Mouse (Mus musculus): ENCODE measurements at regions not wholly inside any gene's neighbourhood (a gene's known extent, or its start where the extent isn't known, plus 50 kb on each side); places are given as distances from the start of the nearest gene placed in this dataset.

- no peak for DNase-seq (ENCODE audit: low spot score in 2 of 2)
These were observed 236.0 kb downstream of the Gm11011 start for GRCm38 (mm10) chr2:169351547-169351946.

GRCm38 (mm10) chr2:169346107-169346506 is 241.4 kb downstream of the Gm11011 start:
- DNase-seq (ENCODE audit: low spot score in 2 of 2): no peak

GRCm38 (mm10) chr2:169319521-169319920 is 268.0 kb downstream of the Gm11011 start:
- DNase-seq (ENCODE audit: low spot score in 2 of 2): no peak

- no peak for DNase-seq (ENCODE audit: low spot score in 2 of 2)
These were observed 273.1 kb downstream of the Gm11011 start for GRCm38 (mm10) chr2:169314396-169314930.

GRCm38 (mm10) chr2:169311821-169312220 is 275.7 kb downstream of the Gm11011 start:
- no peak for DNase-seq (ENCODE audit: low spot score in 2 of 2)

GRCm38 (mm10) chr2:169311356-169311755 is 276.2 kb downstream of the Gm11011 start:
- DNase-seq (ENCODE audit: low spot score in 2 of 2): no peak

- no peak for DNase-seq (ENCODE audit: low spot score in 2 of 2)
These were observed 283.2 kb downstream of the Gm11011 start for GRCm38 (mm10) chr2:169304360-169304759.

- no peak for DNase-seq (ENCODE audit: low spot score in 2 of 2)
These were observed 286.6 kb downstream of the Gm11011 start for GRCm38 (mm10) chr2:169300966-169301365.

- DNase-seq (ENCODE audit: low spot score in 2 of 2): no peak
These were observed 287.1 kb downstream of the Gm11011 start for GRCm38 (mm10) chr2:169300411-169300810.

GRCm38 (mm10) chr2:169297841-169298627 is 289.5 kb downstream of the Gm11011 start:
- no peak for DNase-seq (ENCODE audit: low spot score in 2 of 2)

- no peak for DNase-seq (ENCODE audit: low spot score in 2 of 2)
These were observed 290.3 kb downstream of the Gm11011 start for GRCm38 (mm10) chr2:169297226-169297625.

- no peak for DNase-seq (ENCODE audit: low spot score in 2 of 2)
These were observed 294.2 kb downstream of the Gm11011 start for GRCm38 (mm10) chr2:169293351-169293750.

GRCm38 (mm10) chr2:169288891-169289605 is 298.5 kb downstream of the Gm11011 start:
- DNase-seq (ENCODE audit: low spot score in 2 of 2): no peak

- no peak for DNase-seq (ENCODE audit: low spot score in 2 of 2)
These were observed 300.8 kb downstream of the Gm11011 start for GRCm38 (mm10) chr2:169286701-169287100.

- DNase-seq (ENCODE audit: low spot score in 2 of 2): no peak
These were observed 304.9 kb downstream of the Gm11011 start for GRCm38 (mm10) chr2:169282508-169283117.

GRCm38 (mm10) chr2:169275371-169275770 is 312.2 kb downstream of the Gm11011 start:
- no peak for DNase-seq (ENCODE audit: low spot score in 2 of 2)

GRCm38 (mm10) chr2:169274101-169274500 is 313.4 kb downstream of the Gm11011 start:
- DNase-seq (ENCODE audit: low spot score in 2 of 2): no peak

GRCm38 (mm10) chr2:169272622-169273021 is 314.9 kb downstream of the Gm11011 start:
- no peak for DNase-seq (ENCODE audit: low spot score in 2 of 2)

- no peak for DNase-seq (ENCODE audit: low spot score in 2 of 2)
These were observed 315.5 kb downstream of the Gm11011 start for GRCm38 (mm10) chr2:169272018-169272417.

GRCm38 (mm10) chr2:169260636-169261035 is 305.2 kb upstream of the Zfp64 start:
- no peak for DNase-seq (ENCODE audit: low spot score in 2 of 2)

GRCm38 (mm10) chr2:169244572-169244971 is 289.2 kb upstream of the Zfp64 start:
- no peak for DNase-seq (ENCODE audit: low spot score in 2 of 2)

GRCm38 (mm10) chr2:169243981-169244380 is 288.6 kb upstream of the Zfp64 start:
- no peak for DNase-seq (ENCODE audit: low spot score in 2 of 2)
